15 mouse cellular contexts compared by ENCODE assay signal in genomic region chr14:76678512-76679134, GRCm38 (mm10).
DNase-seq lines count a peak whose midpoint lies in the region; ATAC-seq and TF ChIP-seq lines count a peak whose summit lies in the region.
"Had no signal": no experiment of that assay in that cellular context is flagged by ENCODE, and none has a peak within 500 bp of the region (broad histone marks: within the 10 kb centered on the region; RNA-seq: fewer than 3 reads in every experiment).

No protein-coding gene starts in this region.

- H3K4me3 ChIP-seq in hindbrain, embryonic 10.5 days, result no peak overlapping the region
- no peak overlapping the region for H3K4me3 ChIP-seq in hindbrain, embryonic 13.5 days
- no peak overlapping the region for H3K4me3 ChIP-seq in midbrain, embryonic 12.5 days
- H3K4me3 ChIP-seq in midbrain, postnatal 0 days (ENCODE audit: low read depth, low read length), result no peak overlapping the region
- no peak overlapping the region for H3K4me3 ChIP-seq in embryonic facial prominence, embryonic 12.5 days
- H3K4me3 ChIP-seq: heart, embryonic 13.5 days; layer of hippocampus, adult 2 months; megakaryocyte, embryonic 14.5 days; neural tube, embryonic 13.5 days had no signal

- H3K27me3 ChIP-seq in hindbrain, embryonic 10.5 days (ENCODE audit: insufficient read depth, poor library complexity, severe bottlenecking), result no peaks in the 10 kb centered on the region
- no peaks in the 10 kb centered on the region for H3K27me3 ChIP-seq in hindbrain, embryonic 13.5 days
- no peaks in the 10 kb centered on the region for H3K27me3 ChIP-seq in midbrain, embryonic 12.5 days
- no peaks in the 10 kb centered on the region for H3K27me3 ChIP-seq in midbrain, postnatal 0 days (ENCODE audit: insufficient read depth, low read length)
- H3K27me3 ChIP-seq in embryonic facial prominence, embryonic 12.5 days, result no peaks in the 10 kb centered on the region
- H3K27me3 ChIP-seq: CH12.LX; heart, embryonic 13.5 days; neural tube, embryonic 13.5 days had no signal

- no peak for ATAC-seq in hindbrain, embryonic 13.5 days (ENCODE audit: low FRiP score)
- peak; percentile 41; the same call in 1 of the 2 replicates for ATAC-seq in midbrain, embryonic 12.5 days (ENCODE audit: low FRiP score, low read depth)
- no peak for ATAC-seq in midbrain, postnatal 0 days (ENCODE audit: low FRiP score)
- no peak for ATAC-seq in embryonic facial prominence, embryonic 12.5 days (ENCODE audit: insufficient number of reproducible peaks, insufficient read depth, low FRiP score, low TSS enrichment)
- ATAC-seq: intestine, embryonic 16.5 days had no signal

- H3K4me1 ChIP-seq in hindbrain, embryonic 10.5 days (replicated peaks), result peaks cover 48% of the 10 kb centered on the region
- peaks cover 14% of the 10 kb centered on the region; the same call in 1 of the 2 replicates for H3K4me1 ChIP-seq in hindbrain, embryonic 13.5 days (replicated peaks)
- peaks cover 13% of the 10 kb centered on the region for H3K4me1 ChIP-seq in midbrain, embryonic 12.5 days
- H3K4me1 ChIP-seq in midbrain, postnatal 0 days (ENCODE audit: insufficient read depth, low read length), result no peaks in the 10 kb centered on the region
- H3K4me1 ChIP-seq in embryonic facial prominence, embryonic 12.5 days, result peaks cover 16% of the 10 kb centered on the region

- H3K9ac ChIP-seq in hindbrain, embryonic 13.5 days, result no peak overlapping the region
- H3K9ac ChIP-seq in midbrain, embryonic 12.5 days (replicated peaks), result no peak overlapping the region; the same call in 1 of the 2 replicates
- H3K9ac ChIP-seq in midbrain, postnatal 0 days (replicated peaks; ENCODE audit: low read length, poor library complexity, severe bottlenecking), result no peak overlapping the region
- no peak overlapping the region for H3K9ac ChIP-seq in embryonic facial prominence, embryonic 12.5 days
- H3K9ac ChIP-seq: heart, embryonic 13.5 days; liver, embryonic 14.5 days; neural tube, embryonic 13.5 days had no signal

- no peaks in the 10 kb centered on the region for H3K36me3 ChIP-seq in hindbrain, embryonic 10.5 days
- H3K36me3 ChIP-seq in hindbrain, embryonic 13.5 days, result no peaks in the 10 kb centered on the region
- no peaks in the 10 kb centered on the region for H3K36me3 ChIP-seq in midbrain, embryonic 12.5 days
- H3K36me3 ChIP-seq in midbrain, postnatal 0 days (ENCODE audit: insufficient read depth, low read length), result no peaks in the 10 kb centered on the region
- no peaks in the 10 kb centered on the region for H3K36me3 ChIP-seq in embryonic facial prominence, embryonic 12.5 days
- H3K36me3 ChIP-seq: heart, embryonic 13.5 days; neural tube, embryonic 13.5 days had no signal

- no peak overlapping the region for H3K4me2 ChIP-seq in hindbrain, embryonic 13.5 days
- H3K4me2 ChIP-seq in midbrain, embryonic 12.5 days (replicated peaks), result no peak overlapping the region
- H3K4me2 ChIP-seq in midbrain, postnatal 0 days (ENCODE audit: low read depth, low read length, poor library complexity, severe bottlenecking), result no peak overlapping the region
- no peak overlapping the region for H3K4me2 ChIP-seq in embryonic facial prominence, embryonic 12.5 days (replicated peaks)
- H3K4me2 ChIP-seq: heart, embryonic 13.5 days; neural tube, embryonic 13.5 days had no signal

- DNase-seq in hindbrain, embryonic 10.5 days (ENCODE audit: low spot score), result peak; percentile 61
- DNase-seq in midbrain, postnatal 0 days (ENCODE audit: low spot score), result no peak
- DNase-seq in gastrocnemius, postnatal 10 days, result peak; percentile 38
- DNase-seq in natural killer cell, adult 2 months (ENCODE audit: low spot score in 2 of 2), result no peak
- DNase-seq: cerebellum, adult 11-12 months had no signal

- WGBS in hindbrain, embryonic 10.5 days, result 11% methylated on average over 5 of the region's 5 CpGs
- WGBS in hindbrain, embryonic 13.5 days, result 6% methylated on average over 5 of the region's 5 CpGs
- WGBS in midbrain, embryonic 12.5 days, result 4% methylated on average over 5 of the region's 5 CpGs
- WGBS in midbrain, postnatal 0 days, result 24% methylated on average over 5 of the region's 5 CpGs
- WGBS in embryonic facial prominence, embryonic 12.5 days, result 40% methylated on average over 5 of the region's 5 CpGs

- H3K27ac ChIP-seq in hindbrain, embryonic 10.5 days, result peak overlapping the region; percentile 84
- no peak overlapping the region; the same call in 1 of the 2 replicates for H3K27ac ChIP-seq in hindbrain, embryonic 13.5 days
- 0 out of 2 replicates have a peak overlapping the region, but pooled peaks have one; percentile 25 for H3K27ac ChIP-seq in midbrain, embryonic 12.5 days (replicated peaks)
- no peak overlapping the region for H3K27ac ChIP-seq in midbrain, postnatal 0 days (ENCODE audit: low read depth, low read length)
- peak overlapping the region; percentile 47; the same call in 1 of the 2 replicates for H3K27ac ChIP-seq in embryonic facial prominence, embryonic 12.5 days
- H3K27ac ChIP-seq: heart, embryonic 13.5 days; layer of hippocampus, adult 2 months; liver, embryonic 14.5 days; neural tube, embryonic 13.5 days had no signal

- no peak for TF ChIP-seq CTCF in midbrain, postnatal 0 days (IDR thresholded peaks at IDR 0.05)

- no peaks in the 10 kb centered on the region for H3K9me3 ChIP-seq in hindbrain, embryonic 10.5 days
- no peaks in the 10 kb centered on the region for H3K9me3 ChIP-seq in hindbrain, embryonic 13.5 days
- no peaks in the 10 kb centered on the region for H3K9me3 ChIP-seq in midbrain, embryonic 12.5 days
- no peaks in the 10 kb centered on the region for H3K9me3 ChIP-seq in midbrain, postnatal 0 days (ENCODE audit: low read length)
- H3K9me3 ChIP-seq in embryonic facial prominence, embryonic 12.5 days, result no peaks in the 10 kb centered on the region
- H3K9me3 ChIP-seq: heart, embryonic 13.5 days; neural tube, embryonic 13.5 days had no signal

Comparison
In these comparisons a context has a peak if more than half of its experiments do, and no peak if none do; other contexts are left out.
1. H3K27ac ChIP-seq: peak in hindbrain, embryonic 10.5 days (single experiment), midbrain, embryonic 12.5 days (single experiment) and embryonic facial prominence, embryonic 12.5 days (single experiment); none in hindbrain, embryonic 13.5 days (single experiment) and midbrain, postnatal 0 days (single experiment).
2. DNase-seq: peak in hindbrain, embryonic 10.5 days (single experiment) and gastrocnemius, postnatal 10 days (single experiment); none in midbrain, postnatal 0 days (single experiment) and natural killer cell, adult 2 months (0 of 2).